In the genomic region with DNA sequence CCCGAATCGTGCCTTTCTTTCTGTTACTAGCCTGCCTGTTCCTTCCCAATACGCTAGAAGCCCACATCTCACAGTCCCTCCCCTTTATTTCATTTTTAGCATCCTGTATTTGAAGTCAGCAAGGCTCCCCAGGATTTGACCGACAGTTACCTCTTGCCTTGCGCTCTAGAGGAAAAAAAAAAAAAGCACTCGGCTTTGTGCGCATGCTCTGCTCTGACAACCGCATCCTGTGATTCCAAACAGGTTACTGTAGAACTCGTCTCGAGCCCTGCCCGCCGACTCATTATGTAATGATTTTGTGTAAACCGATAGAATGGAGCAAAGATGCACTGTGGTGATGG, we compare ENCODE assay signal across 8 mouse cellular contexts. TPM values are rescaled to one million over a fixed set of nuclear protein-coding genes. Genes with fewer than 3 reads are reported as not detected.
DNase-seq lines count a peak whose midpoint lies in the region; ATAC-seq and TF ChIP-seq lines count a peak whose summit lies in the region.

No protein-coding gene starts in this region.

- TF ChIP-seq POLR2A in lung, adult 2 months (IDR thresholded peaks at IDR 0.05; ENCODE audit: borderline replicate concordance, extremely low read depth, low read depth, low read length) = no peak

- peak overlapping the region; percentile 85 for H3K4me3 ChIP-seq in lung, adult 2 months (replicated peaks; ENCODE audit: extremely low read depth, low read depth, low read length)
- H3K4me3 ChIP-seq in neural tube, embryonic 15.5 days (replicated peaks) = peak overlapping the region; percentile 78

- 0 out of 2 replicates have a peak, but pooled peaks cover 7% of the 10 kb centered on the region for H3K9me3 ChIP-seq in neural tube, embryonic 15.5 days (replicated peaks)

- peak overlapping the region; percentile 91 for H3K4me2 ChIP-seq in neural tube, embryonic 15.5 days

- no peaks in the 10 kb centered on the region for H3K36me3 ChIP-seq in neural tube, embryonic 15.5 days

- peak; percentile 28 for ATAC-seq in neural tube, embryonic 15.5 days (ENCODE audit: low FRiP score)

- WGBS in lung, adult 2 months = 2% methylated on average over 13 of the region's 13 CpGs
- WGBS in neural tube, embryonic 15.5 days = under 1% methylated on average over 13 of the region's 13 CpGs

- no peak for TF ChIP-seq CTCF in lung, adult 2 months (IDR thresholded peaks at IDR 0.05; ENCODE audit: insufficient read depth, low read length)

- no peaks in the 10 kb centered on the region for H3K27me3 ChIP-seq in neural tube, embryonic 15.5 days (replicated peaks)

- peak; percentile 53 for DNase-seq in urinary bladder, postnatal 14 days (ENCODE audit: low spot score)
- no peak for DNase-seq in urinary bladder, postnatal 10 days (ENCODE audit: low spot score)
- DNase-seq in fibroblast of lung, adult 2 months (ENCODE audit: low read depth) = peak; percentile 41
- peak; percentile 52 to 59 for DNase-seq in heart, postnatal 36 days
- DNase-seq in layer of hippocampus, adult 18-20 months (ENCODE audit: low spot score in 2 of 2) = peak; percentile 74 to 90
- no peak for DNase-seq in lung, adult 2 months
- DNase-seq in thymus, postnatal 10 days (ENCODE audit: low spot score in 2 of 2) = peak; percentile 83 to 86

- H3K27ac ChIP-seq in neural tube, embryonic 15.5 days (replicated peaks) = peak overlapping the region; percentile 86

- peaks cover 8% of the 10 kb centered on the region for H3K4me1 ChIP-seq in lung, adult 2 months (ENCODE audit: control insufficient read depth, insufficient read depth, low read length)
- H3K4me1 ChIP-seq in neural tube, embryonic 15.5 days = peaks cover 42% of the 10 kb centered on the region

- peak overlapping the region; percentile 76 for H3K9ac ChIP-seq in neural tube, embryonic 15.5 days (replicated peaks)

- intact Hi-C loops in heart, postnatal 36 days (cut with DNase I) = loop anchor here (2.0 kb wide), 1 partner anchor 60 kb away; no protein-coding TSS in a partner anchor

RNA-seq across cellular contexts. Expression of gene Abcg1, which starts 1.2 kb away (rescaled TPM):
- 1 to 10 TPM; 5.1 to 8.5 TPM for total RNA-seq in heart, postnatal 36 days (2021)
- total RNA-seq in layer of hippocampus, adult 18-20 months (2021) = 10 to 100 TPM; 84.0 to 84.6 TPM
- polyA plus RNA-seq in lung, adult 2 months (2012; rRNA removed) = 53.2 and 57.4 TPM in 2 replicates
- 18.5 and 19.9 TPM in 2 replicates for polyA plus RNA-seq in neural tube, embryonic 15.5 days (2015; fragmentation: Nextera tagmentation; extraction: Ambion mirVana)

Comparison
In these comparisons a context has a peak if more than half of its experiments do, and no peak if none do; other contexts are left out.
1. DNase-seq: peak in urinary bladder, postnatal 14 days (single experiment), fibroblast of lung, adult 2 months (single experiment), heart, postnatal 36 days (2 of 2), layer of hippocampus, adult 18-20 months (2 of 2) and thymus, postnatal 10 days (2 of 2); none in urinary bladder, postnatal 10 days (single experiment) and lung, adult 2 months (single experiment).
2. RNA of gene Abcg1, which starts 1.2 kb away (total RNA-seq): 84.0 to 84.6 TPM in layer of hippocampus, adult 18-20 months; 5.1 to 8.5 TPM in heart, postnatal 36 days; every median in the first group is over 4 times any median in the second.